Mouse (Mus musculus): Measurements from ENCODE around the gene Zkscan5. TPM values are rescaled to one million over a fixed set of nuclear protein-coding genes. Genes with fewer than 3 reads are reported as not detected.

Zkscan5 gene
- polyA plus RNA-seq (2015; fragmentation: Nextera tagmentation; extraction: Ambion mirVana) = 13.7 and 14.5 TPM in 2 replicates

GRCm38 (mm10) chr5:145203936-145204691 is at the start of gene Zkscan5:
TSS of gene Zkscan5 (plus strand) at chr5:145204562.
- H3K4me2 ChIP-seq (ENCODE audit: low read length) = peak within 1 kb of the TSS; percentile 70
- WGBS = under 1% methylated on average over 22 of the region's 22 CpGs
- no peaks in the 10 kb centered on the region for H3K9me3 ChIP-seq (ENCODE audit: control insufficient read depth, low read length)
- peak; percentile 96 for ATAC-seq
- peak within 1 kb of the TSS; percentile 68 for H3K9ac ChIP-seq (ENCODE audit: low read depth, low read length)
- H3K4me3 ChIP-seq (ENCODE audit: low read length) = peak within 1 kb of the TSS; percentile 62
- H3K4me1 ChIP-seq (ENCODE audit: control insufficient read depth, insufficient read depth, low read depth, low read length) = peaks cover 21% of the 10 kb centered on the region
- no peaks in the 10 kb centered on the region for H3K27me3 ChIP-seq (replicated peaks; ENCODE audit: control insufficient read depth, insufficient read depth, low read length)
- no peaks in the 10 kb centered on the region for H3K36me3 ChIP-seq (ENCODE audit: control insufficient read depth, insufficient read depth, low read length)
- peak within 1 kb of the TSS; percentile 79 for H3K27ac ChIP-seq (ENCODE audit: low read depth, low read length)

- Histone ChIP-seq H3K27me3 (replicated peaks; ENCODE audit: control insufficient read depth, insufficient read depth, low read length) (no peaks in the 10 kb centered on the region), H3K4me3 (ENCODE audit: low read length) (no peak overlapping the region), H3K36me3 (ENCODE audit: control insufficient read depth, insufficient read depth, low read length) (peaks cover 30% of the 10 kb centered on the region), H3K4me2 (ENCODE audit: low read length) (no peak overlapping the region), H3K4me1 (ENCODE audit: control insufficient read depth, insufficient read depth, low read depth, low read length) (peaks cover 9% of the 10 kb centered on the region), H3K27ac (ENCODE audit: low read depth, low read length) (no peak overlapping the region), H3K9ac (ENCODE audit: low read depth, low read length) (no peak overlapping the region), H3K9me3 (ENCODE audit: control insufficient read depth, low read length) (no peaks in the 10 kb centered on the region)
- ATAC-seq = no peak
- WGBS = 95% methylated on average over 14 of the region's 14 CpGs
Observed at GRCm38 (mm10) chr5:145161361-145161760, 43.0 kb upstream of the Zkscan5 start.

GRCm38 (mm10) chr5:145164710-145165109 is 39.7 kb upstream of the Zkscan5 start:
- no peak overlapping the region for H3K9ac ChIP-seq (ENCODE audit: low read depth, low read length)
- no peak overlapping the region for H3K4me3 ChIP-seq (ENCODE audit: low read length)
- no peak for ATAC-seq
- peaks cover 24% of the 10 kb centered on the region for H3K36me3 ChIP-seq (ENCODE audit: control insufficient read depth, insufficient read depth, low read length)
- 63% methylated on average over 3 of the region's 3 CpGs for WGBS
- H3K4me2 ChIP-seq (ENCODE audit: low read length) = no peak overlapping the region
- H3K4me1 ChIP-seq (ENCODE audit: control insufficient read depth, insufficient read depth, low read depth, low read length) = peaks cover 24% of the 10 kb centered on the region
- H3K27me3 ChIP-seq (replicated peaks; ENCODE audit: control insufficient read depth, insufficient read depth, low read length) = no peaks in the 10 kb centered on the region
- H3K9me3 ChIP-seq (ENCODE audit: control insufficient read depth, low read length) = no peaks in the 10 kb centered on the region
- no peak overlapping the region for H3K27ac ChIP-seq (ENCODE audit: low read depth, low read length)

DNA sequence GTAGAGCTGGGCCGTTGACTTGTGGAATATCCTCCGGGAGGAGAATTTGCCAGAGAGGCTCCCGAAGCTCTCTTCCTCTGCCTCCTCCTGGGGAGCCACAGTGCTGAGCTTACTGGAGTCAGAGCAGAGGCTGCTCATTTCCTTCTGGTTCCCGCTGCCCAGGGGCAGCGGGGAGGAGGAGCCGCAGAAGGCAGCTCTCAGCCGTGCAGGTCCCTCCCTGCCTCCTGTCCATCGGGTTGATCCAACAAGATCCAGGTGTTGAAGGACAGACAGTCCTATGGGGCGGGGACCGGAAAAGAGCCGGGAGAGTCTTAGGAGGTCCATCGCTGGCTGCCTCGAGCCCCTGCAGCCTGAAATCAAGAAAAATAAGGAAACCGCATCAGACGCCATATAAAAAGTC is 39.2 kb upstream of the Zkscan5 start:
- ATAC-seq = no peak
- Histone ChIP-seq H3K4me1 (ENCODE audit: control insufficient read depth, insufficient read depth, low read depth, low read length) (peaks cover 24% of the 10 kb centered on the region), H3K36me3 (ENCODE audit: control insufficient read depth, insufficient read depth, low read length) (peaks cover 24% of the 10 kb centered on the region), H3K4me2 (ENCODE audit: low read length) (no peak overlapping the region), H3K9ac (ENCODE audit: low read depth, low read length) (no peak overlapping the region), H3K27me3 (replicated peaks; ENCODE audit: control insufficient read depth, insufficient read depth, low read length) (no peaks in the 10 kb centered on the region), H3K9me3 (ENCODE audit: control insufficient read depth, low read length) (no peaks in the 10 kb centered on the region), H3K27ac (ENCODE audit: low read depth, low read length) (no peak overlapping the region), H3K4me3 (ENCODE audit: low read length) (no peak overlapping the region)
- 88% methylated on average over 15 of the region's 15 CpGs for WGBS

- H3K27ac ChIP-seq (ENCODE audit: low read depth, low read length) = peak within 1 kb of the TSS; percentile 73
- peak within 1 kb of the TSS; percentile 83 for H3K4me3 ChIP-seq (ENCODE audit: low read length)
- peak; percentile 94 for ATAC-seq
- H3K36me3 ChIP-seq (ENCODE audit: control insufficient read depth, insufficient read depth, low read length) = peaks cover 14% of the 10 kb centered on the region
- peak within 1 kb of the TSS; percentile 81 for H3K4me2 ChIP-seq (ENCODE audit: low read length)
- WGBS = under 1% methylated on average over 50 of the region's 51 CpGs
- H3K4me1 ChIP-seq (ENCODE audit: control insufficient read depth, insufficient read depth, low read depth, low read length) = peaks cover 24% of the 10 kb centered on the region
- peak within 1 kb of the TSS; percentile 86 for H3K9ac ChIP-seq (ENCODE audit: low read depth, low read length)
- no peaks in the 10 kb centered on the region for H3K9me3 ChIP-seq (ENCODE audit: control insufficient read depth, low read length)
- no peaks in the 10 kb centered on the region for H3K27me3 ChIP-seq (replicated peaks; ENCODE audit: control insufficient read depth, insufficient read depth, low read length)
Observed at GRCm38 (mm10) chr5:145166536-145167305, 37.6 kb upstream of the Zkscan5 start, which contains the start of the genes Ptcd1 and Cpsf4. TSS of gene Ptcd1 (minus strand) at chr5:145167108. TSS of gene Cpsf4 (plus strand) at chr5:145167213.

DNA sequence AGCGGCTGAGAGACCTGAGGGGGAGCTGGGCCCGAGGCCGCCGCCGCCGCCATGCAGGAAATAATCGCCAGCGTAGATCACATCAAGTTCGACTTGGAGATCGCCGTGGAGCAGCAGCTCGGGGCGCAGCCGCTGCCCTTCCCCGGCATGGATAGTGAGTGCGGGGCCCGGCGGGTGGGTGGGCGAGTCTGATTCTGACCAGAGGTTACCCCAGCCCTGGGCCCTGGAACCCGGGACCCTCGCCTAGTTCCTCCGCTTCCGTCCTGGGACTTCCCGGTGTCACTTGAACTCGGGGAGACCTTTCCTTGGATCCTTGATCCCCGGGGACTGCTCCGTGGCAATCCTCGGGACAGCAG is 37.1 kb upstream of the Zkscan5 start:
- peaks cover 18% of the 10 kb centered on the region for H3K36me3 ChIP-seq (ENCODE audit: control insufficient read depth, insufficient read depth, low read length)
- H3K4me1 ChIP-seq (ENCODE audit: control insufficient read depth, insufficient read depth, low read depth, low read length) = peaks cover 24% of the 10 kb centered on the region
- H3K9ac ChIP-seq (ENCODE audit: low read depth, low read length) = peak overlapping the region; percentile 84
- peak; percentile 70 for ATAC-seq
- H3K27me3 ChIP-seq (replicated peaks; ENCODE audit: control insufficient read depth, insufficient read depth, low read length) = no peaks in the 10 kb centered on the region
- peak overlapping the region; percentile 81 for H3K4me2 ChIP-seq (ENCODE audit: low read length)
- peak overlapping the region; percentile 83 for H3K4me3 ChIP-seq (ENCODE audit: low read length)
- no peaks in the 10 kb centered on the region for H3K9me3 ChIP-seq (ENCODE audit: control insufficient read depth, low read length)
- H3K27ac ChIP-seq (ENCODE audit: low read depth, low read length) = peak overlapping the region; percentile 73
- WGBS = 0% methylated on average over 20 of the region's 28 CpGs

GRCm38 (mm10) chr5:145178461-145178980 is 25.8 kb upstream of the Zkscan5 start:
- H3K4me2 ChIP-seq (ENCODE audit: low read length) = no peak overlapping the region
- no peak overlapping the region for H3K27ac ChIP-seq (ENCODE audit: low read depth, low read length)
- H3K9ac ChIP-seq (ENCODE audit: low read depth, low read length) = no peak overlapping the region
- ATAC-seq = no peak
- 92% methylated on average over 18 of the region's 18 CpGs for WGBS
- H3K4me1 ChIP-seq (ENCODE audit: control insufficient read depth, insufficient read depth, low read depth, low read length) = no peaks in the 10 kb centered on the region
- H3K36me3 ChIP-seq (ENCODE audit: control insufficient read depth, insufficient read depth, low read length) = peaks cover 53% of the 10 kb centered on the region
- no peak overlapping the region for H3K4me3 ChIP-seq (ENCODE audit: low read length)
- H3K27me3 ChIP-seq (replicated peaks; ENCODE audit: control insufficient read depth, insufficient read depth, low read length) = no peaks in the 10 kb centered on the region
- H3K9me3 ChIP-seq (ENCODE audit: control insufficient read depth, low read length) = no peaks in the 10 kb centered on the region

- WGBS = 93% methylated on average over 2 of the region's 2 CpGs
- no peaks in the 10 kb centered on the region for H3K9me3 ChIP-seq (ENCODE audit: control insufficient read depth, low read length)
- no peak overlapping the region for H3K27ac ChIP-seq (ENCODE audit: low read depth, low read length)
- H3K36me3 ChIP-seq (ENCODE audit: control insufficient read depth, insufficient read depth, low read length) = peaks cover 59% of the 10 kb centered on the region
- no peak for ATAC-seq
- peaks cover 12% of the 10 kb centered on the region for H3K4me1 ChIP-seq (ENCODE audit: control insufficient read depth, insufficient read depth, low read depth, low read length)
- no peak overlapping the region for H3K9ac ChIP-seq (ENCODE audit: low read depth, low read length)
- no peak overlapping the region for H3K4me3 ChIP-seq (ENCODE audit: low read length)
- no peaks in the 10 kb centered on the region for H3K27me3 ChIP-seq (replicated peaks; ENCODE audit: control insufficient read depth, insufficient read depth, low read length)
- no peak overlapping the region for H3K4me2 ChIP-seq (ENCODE audit: low read length)
Observed at GRCm38 (mm10) chr5:145185244-145185643, 19.1 kb upstream of the Zkscan5 start.

DNA sequence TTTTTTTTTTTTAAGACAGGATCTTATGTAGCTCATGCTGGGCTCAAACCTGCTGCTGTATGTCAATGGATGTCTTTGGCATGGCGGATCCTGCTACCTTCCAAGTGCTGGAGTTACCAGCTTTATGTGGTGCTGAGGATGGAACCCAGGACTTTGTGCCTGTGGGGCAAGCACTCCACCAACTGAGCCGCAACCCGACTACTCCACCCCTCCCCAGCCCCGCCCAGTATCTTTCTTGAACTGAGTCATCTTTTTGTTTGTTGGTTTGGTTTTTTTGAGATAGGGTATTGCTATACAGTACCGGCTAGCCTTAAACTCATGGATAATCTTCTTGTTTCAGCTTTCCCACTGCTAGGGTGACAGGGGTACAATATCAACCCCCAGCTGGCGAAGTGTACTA is 14.9 kb upstream of the Zkscan5 start:
- Histone ChIP-seq H3K4me3 (ENCODE audit: low read length) (no peak overlapping the region), H3K9ac (ENCODE audit: low read depth, low read length) (no peak overlapping the region), H3K27ac (ENCODE audit: low read depth, low read length) (no peak overlapping the region), H3K27me3 (replicated peaks; ENCODE audit: control insufficient read depth, insufficient read depth, low read length) (no peaks in the 10 kb centered on the region), H3K4me1 (ENCODE audit: control insufficient read depth, insufficient read depth, low read depth, low read length) (peaks cover 19% of the 10 kb centered on the region), H3K4me2 (ENCODE audit: low read length) (no peak overlapping the region), H3K9me3 (ENCODE audit: control insufficient read depth, low read length) (no peaks in the 10 kb centered on the region), H3K36me3 (ENCODE audit: control insufficient read depth, insufficient read depth, low read length) (peaks cover 27% of the 10 kb centered on the region)
- 91% methylated on average over 6 of the region's 6 CpGs for WGBS
- ATAC-seq = no peak
